Mouse (Mus musculus) stomach, postnatal 0 days (tissue): ENCODE measurements around the gene Il1r1.

Experiments used
- CTCF ChIP-seq: IDR thresholded peaks from 2 replicates; pipeline ENCODE4 v1.5.1; 2016; ENCODE audit warnings: antibody characterized with exemption, low read depth, mild to moderate bottlenecking, moderate library complexity
- EP300 ChIP-seq: optimal IDR thresholded peaks from 2 replicates; pipeline ENCODE3; 2016; ENCODE audit warnings: antibody characterized with exemption

- no peak for TF ChIP-seq CTCF
- TF ChIP-seq EP300: no peak
Observed at GRCm38 (mm10) chr1:40294824-40295223, 69.9 kb downstream of the Il1r1 start.
